Mouse (Mus musculus) G1E (cell line): ENCODE measurements at regions not wholly inside any gene's neighbourhood (a gene's known extent, or its start where the extent isn't known, plus 50 kb on each side); places are given as distances from the start of the nearest gene placed in this dataset.

Experiments used
- CTCF ChIP-seq: IDR thresholded peaks from 2 replicates; pipeline ENCODE4 v1.5.1; 2012; ENCODE audit warnings: low read depth, low read length, inconsistent platforms, mixed read lengths
- GATA1 ChIP-seq: IDR thresholded peaks from 2 replicates; pipeline ENCODE4 v1.6.1; 2012; ENCODE audit warnings: borderline replicate concordance, low read length, inconsistent platforms, mixed read lengths
- POLR2AphosphoS5 ChIP-seq: IDR thresholded peaks from 2 replicates; pipeline ENCODE4 v1.6.1; 2012; ENCODE audit warnings: low read depth, low read length, inconsistent platforms; ENCODE audit not compliant: insufficient replicate concordance
- TAL1 ChIP-seq: conservative IDR thresholded peaks from 2 replicates; pipeline ENCODE4 v1.6.1; 2012; ENCODE audit warnings: low read depth, low read length, inconsistent platforms, mixed read lengths

DNA sequence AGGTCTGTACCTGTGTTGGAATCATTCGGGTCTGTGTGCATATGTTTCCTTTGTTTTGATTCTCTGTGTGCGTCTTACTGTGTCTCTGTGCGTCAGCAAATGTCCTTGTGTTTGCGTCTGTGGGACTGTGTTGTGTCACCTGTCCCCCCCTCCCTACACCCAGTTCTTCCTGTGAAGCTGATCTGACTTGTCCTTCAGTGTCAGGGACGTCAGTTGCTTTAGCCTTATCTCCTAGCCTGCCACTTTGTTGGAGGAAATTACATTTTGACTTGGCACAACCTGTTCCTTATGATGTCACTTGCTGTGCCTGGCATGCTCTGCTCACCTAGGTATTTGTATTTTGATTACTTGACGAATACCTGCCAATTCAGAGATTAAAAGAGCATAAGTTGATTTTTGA, 90.4 kb upstream of the Cpeb4 start:
- TF ChIP-seq CTCF, result no peak
- TF ChIP-seq TAL1, result no peak
- no peak for TF ChIP-seq GATA1
- TF ChIP-seq POLR2AphosphoS5, result no peak
